Mouse (Mus musculus) hindbrain, postnatal 0 days (tissue): ENCODE data around the gene Pik3ip1. TPM values are rescaled to one million over a fixed set of nuclear protein-coding genes. Genes with fewer than 3 reads are reported as not detected.
A peak's percentile ranks its signal among the peaks of the same experiment; 100 is the strongest.

Experiments used
- ATAC-seq: fragments of 200-750 bp; cut with Nextera tagmentation; 2 replicates; pipeline ENCODE4 v1.8.0; 2017; ENCODE audit warnings: mild to moderate bottlenecking, moderate TSS enrichment, moderate library complexity
- DNase-seq: peaks from one replicate; pipeline ENCODE4 v3.0.0-alpha.2; 2015; ENCODE audit warnings: low spot score
- H3K27ac ChIP-seq: fragments of 300-500 bp; sonication (generic); 2 replicates; pipeline ENCODE4 v1.5.1; 2014; ENCODE audit warnings: mild to moderate bottlenecking
- H3K27me3 ChIP-seq: fragments of 300-500 bp; sonication (generic); 2 replicates; pipeline ENCODE4 v1.6.1; 2014; ENCODE audit warnings: low read length, mixed read lengths; ENCODE audit not compliant: insufficient read depth
- H3K36me3 ChIP-seq: fragments of 300-500 bp; sonication (generic); 2 replicates; pipeline ENCODE4 v1.6.1; 2014; ENCODE audit warnings: low read length, mixed read lengths; ENCODE audit not compliant: insufficient read depth
- H3K4me1 ChIP-seq: fragments of 300-500 bp; sonication (generic); 2 replicates; pipeline ENCODE4 v1.6.1; 2014; ENCODE audit warnings: antibody characterized with exemption, low read length, mixed read lengths; ENCODE audit not compliant: insufficient read depth
- H3K4me2 ChIP-seq: fragments of 300-500 bp; sonication (generic); 2 replicates; pipeline ENCODE4 v1.6.1; 2014; ENCODE audit warnings: low read depth, mild to moderate bottlenecking, low read length, moderate library complexity, mixed read lengths
- H3K4me3 ChIP-seq: fragments of 300-500 bp; sonication (generic); 2 replicates; pipeline ENCODE4 v1.5.1; 2014; ENCODE audit warnings: low read length
- H3K9ac ChIP-seq: fragments of 300-500 bp; sonication (generic); replicated peaks from 2 replicates; pipeline ENCODE4 v1.6.1; 2014; ENCODE audit warnings: mild to moderate bottlenecking, low read length, moderate library complexity, mixed read lengths
- H3K9me3 ChIP-seq: fragments of 300-500 bp; sonication (generic); 2 replicates; pipeline ENCODE4 v1.6.1; 2016; ENCODE audit warnings: low read length, mixed read lengths
- CTCF ChIP-seq: IDR thresholded peaks from 2 replicates; pipeline ENCODE4 v1.5.1; 2016; ENCODE audit warnings: antibody characterized with exemption, control low read depth, low read depth
- WGBS: fragments of 180-500 bp; shearing (Covaris S2); extraction: QIAGEN DNeasy Blood & Tissue Kit; methylation state at CpG from one replicate; pipeline ENCODE4 v1.1.7; 2014; 5-methylcytosine and 5-hydroxymethylcytosine counted together
- polyA plus RNA-seq: library from polyadenylated mRNA; unstranded; fragments of >200 nt; fragmentation: Nextera tagmentation; extraction: Ambion mirVana; gene quantifications from 2 replicates; pipeline ENCODE4 v1.2.1, GENCODE M21; 2015
- total RNA-seq: library from RNA; depleted of rRNA; stranded (reverse); fragments of >200 nt; gene quantifications from 2 replicates; pipeline ENCODE4 v1.2.3, GENCODE M21; 2014

Pik3ip1 gene
- total and polyA plus RNA-seq, 2 experiments from 2014 or later = 40.9 to 45.4 TPM

DNA sequence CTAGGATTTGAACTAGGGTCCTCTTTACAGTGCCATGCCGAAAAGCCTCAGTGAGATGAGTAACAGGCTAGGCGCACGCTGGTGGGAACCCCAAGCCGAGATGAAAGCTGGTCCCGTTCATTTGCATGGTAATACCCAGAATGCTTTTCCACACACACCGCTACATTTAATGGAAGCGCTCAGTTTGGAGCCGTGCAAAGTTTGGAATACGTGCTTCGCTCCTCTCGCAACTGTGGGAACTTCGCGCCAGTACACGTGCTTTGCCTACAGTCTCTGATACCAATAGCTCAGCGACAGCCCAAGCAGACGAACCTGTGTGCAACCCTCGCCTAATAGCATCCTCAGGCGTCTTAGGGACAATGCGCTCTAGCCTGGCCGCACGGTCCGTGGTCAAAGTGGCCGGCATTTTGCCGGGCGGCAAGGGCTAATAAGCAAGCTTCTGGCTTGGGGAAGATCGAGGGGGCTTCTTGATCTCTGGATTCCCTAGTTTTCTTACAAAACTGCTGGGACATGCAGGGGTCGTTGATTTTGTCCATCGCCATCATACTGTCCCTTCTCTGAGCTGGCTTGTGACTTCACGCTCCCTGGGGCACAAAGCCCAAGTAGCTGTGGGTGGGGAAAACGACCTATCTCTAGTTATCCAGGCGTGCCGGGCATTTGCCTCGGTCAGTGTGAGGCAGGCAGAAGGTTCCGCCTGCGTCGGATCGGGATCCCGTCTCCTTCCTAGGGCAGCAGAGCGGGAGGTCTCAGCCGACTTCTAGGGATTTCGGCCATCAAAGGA, 41.5 kb upstream of the Pik3ip1 start, which contains the start of gene Patz1:
Gene Patz1 (plus strand): TSS at position 354 of the 781 bp plus-strand sequence.
- under 1% methylated on average over 41 of the region's 41 CpGs for WGBS
- Histone ChIP-seq H3K27me3 (no peaks in the 10 kb centered on the region), H3K9me3 (no peaks in the 10 kb centered on the region), H3K4me1 (peaks cover 25% of the 10 kb centered on the region; the same call in 1 of the 2 replicates), H3K9ac (peak within 1 kb of the TSS; percentile 94), H3K4me3 (peak within 1 kb of the TSS; percentile 74), H3K4me2 (peak within 1 kb of the TSS; percentile 98), H3K36me3 (peaks cover 3% of the 10 kb centered on the region; the same call in 1 of the 2 replicates), H3K27ac (peak within 1 kb of the TSS; percentile 100)
- peak; percentile 15; the same call in 1 of the 2 replicates for TF ChIP-seq CTCF
- DNase-seq (peak; percentile 72), ATAC-seq (peak; percentile 52)

- Histone ChIP-seq H3K36me3 (peaks cover 9% of the 10 kb centered on the region), H3K9ac (peak overlapping the region; percentile 94), H3K9me3 (no peaks in the 10 kb centered on the region), H3K4me1 (peaks cover 31% of the 10 kb centered on the region), H3K4me2 (peak overlapping the region; percentile 98), H3K4me3 (peak overlapping the region; percentile 74), H3K27ac (peak overlapping the region; percentile 100), H3K27me3 (no peaks in the 10 kb centered on the region)
- TF ChIP-seq CTCF = no peak
- ATAC-seq (peak; percentile 90), DNase-seq (peak; percentile 95)
- WGBS = 4% methylated on average over 36 of the region's 40 CpGs
These were observed 40.8 kb upstream of the Pik3ip1 start for GRCm38 (mm10) chr11:3289302-3289802.

DNA sequence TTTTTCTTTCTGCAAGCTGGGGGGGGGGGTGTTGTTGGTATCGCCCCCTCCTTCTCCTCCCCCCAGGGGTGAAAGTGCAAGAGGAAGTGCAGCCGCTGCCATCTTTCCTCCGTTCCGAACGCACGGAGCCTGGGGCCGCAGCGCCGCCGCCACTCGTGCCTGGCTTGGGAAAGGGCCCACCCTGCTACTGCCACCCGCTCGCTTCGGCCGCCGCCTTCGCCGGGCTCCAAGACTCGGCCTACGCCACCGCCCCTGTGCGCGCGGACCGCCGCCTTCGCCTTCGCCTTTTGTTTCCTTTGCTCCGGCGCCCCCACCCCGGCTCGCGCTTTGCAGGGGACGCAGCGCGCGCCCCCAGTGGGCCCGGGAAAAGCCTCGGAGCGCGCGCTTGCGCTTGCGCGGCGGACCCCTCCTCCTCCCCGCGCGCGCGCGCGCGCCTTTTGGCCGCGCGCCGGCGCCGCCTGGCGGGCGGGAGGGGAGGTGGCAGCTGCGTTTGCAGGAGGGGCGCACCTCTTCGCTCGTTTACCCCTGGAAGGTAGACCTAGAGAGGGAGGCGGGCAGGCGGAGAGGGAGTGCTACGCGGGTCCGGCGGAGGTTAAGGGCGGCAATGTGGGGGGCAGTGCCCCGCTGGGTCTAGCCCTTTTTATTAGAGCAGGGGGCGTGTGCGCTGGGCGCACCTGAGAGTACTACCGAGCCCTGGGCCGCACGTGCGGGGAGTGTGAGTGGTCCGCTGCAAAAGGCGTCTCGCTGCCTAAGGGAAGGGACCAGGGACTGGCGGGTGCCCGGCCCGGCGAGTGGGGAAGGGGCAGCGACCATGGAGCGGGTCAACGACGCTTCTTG, 40.2 kb upstream of the Pik3ip1 start:
- Histone ChIP-seq H3K27me3 (no peaks in the 10 kb centered on the region), H3K9ac (peak overlapping the region; percentile 94), H3K4me1 (peaks cover 34% of the 10 kb centered on the region), H3K9me3 (no peaks in the 10 kb centered on the region), H3K4me2 (peak overlapping the region; percentile 98), H3K27ac (peak overlapping the region; percentile 100), H3K4me3 (peak overlapping the region; percentile 74), H3K36me3 (peaks cover 14% of the 10 kb centered on the region)
- under 1% methylated on average over 85 of the region's 92 CpGs for WGBS
- DNase-seq (peak; percentile 98), ATAC-seq (peak; percentile 80)
- TF ChIP-seq CTCF = peak; percentile 57

GRCm38 (mm10) chr11:3290640-3291310, 39.4 kb upstream of the Pik3ip1 start:
- Histone ChIP-seq H3K27me3 (no peaks in the 10 kb centered on the region), H3K9ac (peak overlapping the region; percentile 94), H3K36me3 (peaks cover 18% of the 10 kb centered on the region), H3K4me1 (peaks cover 34% of the 10 kb centered on the region), H3K27ac (peak overlapping the region; percentile 100), H3K4me3 (peak overlapping the region; percentile 74), H3K9me3 (no peaks in the 10 kb centered on the region), H3K4me2 (peak overlapping the region; percentile 98)
- DNase-seq = peak; percentile 59
- no peak for TF ChIP-seq CTCF
- WGBS = under 1% methylated on average over 50 of the region's 50 CpGs
- no peak for ATAC-seq

- H3K9ac ChIP-seq = peak overlapping the region; percentile 94
- H3K27me3 ChIP-seq = no peaks in the 10 kb centered on the region
- H3K4me3 ChIP-seq = peak overlapping the region; percentile 74
- under 1% methylated on average over 26 of the region's 26 CpGs for WGBS
- no peak for TF ChIP-seq CTCF
- peaks cover 34% of the 10 kb centered on the region for H3K4me1 ChIP-seq
- H3K9me3 ChIP-seq = no peaks in the 10 kb centered on the region
- DNase-seq (peak; percentile 27), ATAC-seq (no peak)
- peaks cover 21% of the 10 kb centered on the region for H3K36me3 ChIP-seq
- peak overlapping the region; percentile 100 for H3K27ac ChIP-seq
- peak overlapping the region; percentile 98 for H3K4me2 ChIP-seq
These were observed 38.7 kb upstream of the Pik3ip1 start for GRCm38 (mm10) chr11:3291311-3292061.

GRCm38 (mm10) chr11:3292062-3292421, 38.2 kb upstream of the Pik3ip1 start:
- Histone ChIP-seq H3K4me2 (peak overlapping the region; percentile 98), H3K27me3 (no peaks in the 10 kb centered on the region), H3K4me1 (peaks cover 34% of the 10 kb centered on the region), H3K9ac (peak overlapping the region; percentile 94), H3K27ac (peak overlapping the region; percentile 100), H3K36me3 (peaks cover 24% of the 10 kb centered on the region), H3K4me3 (peak overlapping the region; percentile 74), H3K9me3 (no peaks in the 10 kb centered on the region)
- ATAC-seq = no peak
- under 1% methylated on average over 8 of the region's 8 CpGs for whole genome bisulfite sequencing
- no peak for TF ChIP-seq CTCF
- DNase-seq = peak; percentile 71
